Mouse (Mus musculus) B cell, adult 62 days (primary cell): ENCODE results near the gene 2610044O15Rik8. TPM values are rescaled to one million over a fixed set of nuclear protein-coding genes. Genes with fewer than 3 reads are reported as not detected.

Experiments used
- total RNA-seq: library from RNA; stranded (reverse); gene quantifications from 4 replicates; pipeline ENCODE4 v1.2.4, GENCODE M21; 2023

The 2610044O15Rik8 gene
- total RNA-seq = 5.6 to 14.7 TPM (median 8.1 TPM) in 4 replicates

DNA sequence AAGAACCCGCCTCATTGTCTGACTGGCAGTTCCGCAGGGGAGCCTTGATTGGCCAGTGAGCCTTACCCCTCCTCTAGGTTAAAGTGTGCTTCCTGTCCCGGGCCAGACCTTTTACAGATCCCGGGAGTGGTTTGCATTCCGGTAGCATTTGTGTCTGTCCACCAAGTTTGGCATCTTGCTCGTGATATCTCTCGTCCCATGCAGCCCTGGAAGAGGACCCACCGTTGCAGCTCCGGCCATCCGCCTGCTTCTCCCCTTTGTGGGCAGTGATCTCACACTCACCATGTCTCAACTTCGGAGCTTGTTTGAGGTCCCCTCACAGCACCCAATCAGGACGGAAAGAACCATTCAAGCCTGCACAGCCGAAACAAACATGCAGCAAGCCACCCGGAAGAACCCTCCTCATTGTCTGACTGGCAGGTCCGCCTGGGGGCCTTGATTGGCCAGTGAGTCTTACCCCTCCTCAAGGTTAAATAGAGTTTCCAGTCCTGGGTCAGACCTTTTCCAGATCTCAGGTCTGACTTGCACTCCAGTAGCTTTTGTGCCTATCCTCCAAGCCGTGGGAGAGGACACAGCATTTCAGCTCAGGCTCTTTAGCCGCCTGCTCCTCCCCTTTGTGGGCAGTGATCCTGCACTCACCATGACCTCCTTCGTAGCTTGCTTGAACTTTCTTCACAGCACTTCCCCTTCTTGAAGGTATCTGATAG, at the start of gene 2610044O15Rik8:
Gene 2610044O15Rik8, minus strand, starts transcription at position 380 of the 707 bp plus-strand sequence.

Other genes starting within 250 kb of the 2610044O15Rik8 start
- not detected in 4 replicates for gene Ccdc7a, start 168.9 kb downstream of the 2610044O15Rik8 start, total RNA-seq
- gene Ccdc7b, start 167.3 kb downstream of the 2610044O15Rik8 start, total RNA-seq = not detected in 4 replicates
- not detected in 4 replicates for gene Gm10999, start 102.7 kb downstream of the 2610044O15Rik8 start, total RNA-seq